Comparison of ENCODE assay signal across 11 mouse cellular contexts in the genomic region with DNA sequence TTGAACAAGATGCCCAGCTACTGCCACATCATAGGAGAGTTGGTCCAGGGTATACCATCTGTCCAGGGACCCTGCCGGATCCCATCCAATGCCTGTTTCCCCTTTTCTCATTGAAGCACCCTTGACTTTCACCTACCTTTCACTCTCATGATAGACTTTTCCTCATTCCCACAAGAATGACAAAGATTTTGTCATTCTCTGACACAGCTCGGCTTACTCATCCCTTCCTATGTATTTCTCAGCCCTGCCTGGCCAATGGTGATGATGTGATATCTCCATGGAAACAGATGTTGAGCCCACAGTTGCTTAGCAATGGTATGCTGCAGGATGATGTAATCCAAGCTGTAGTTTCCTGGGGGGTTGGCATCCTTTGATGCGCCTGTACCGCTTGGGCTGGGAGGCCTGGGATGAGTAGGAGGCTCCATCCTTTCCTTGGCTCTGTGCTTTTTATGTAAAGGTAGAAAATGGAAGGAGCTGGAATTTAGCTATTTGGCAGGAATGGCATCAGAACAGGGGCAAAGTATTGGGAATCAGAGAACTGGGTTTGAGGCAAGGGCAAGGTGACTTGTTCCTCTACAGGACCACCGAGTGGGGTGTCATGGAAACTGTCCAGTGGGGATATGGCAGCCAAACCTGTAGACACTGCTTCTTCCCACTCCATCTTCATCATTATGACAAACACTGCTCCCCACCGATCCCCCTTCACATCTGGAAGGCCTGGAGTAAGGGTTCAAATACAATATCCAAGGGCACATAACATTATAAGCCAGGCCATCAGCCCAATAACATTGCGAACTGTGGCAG.
A peak's percentile ranks its signal among the peaks of the same experiment; 100 is the strongest.
DNase-seq lines count a peak whose midpoint lies in the region; ATAC-seq lines count a peak whose summit lies in the region.
"Had no signal": no experiment of that assay in that cellular context is flagged by ENCODE, and none has a peak within 500 bp of the region (broad histone marks: within the 10 kb centered on the region; RNA-seq: fewer than 3 reads in every experiment).

No protein-coding gene starts in this region.

- peak; percentile 65 for DNase-seq in hindbrain, embryonic 14.5 days (ENCODE audit: low spot score)
- DNase-seq in hindbrain, embryonic 11.5 days (ENCODE audit: low spot score), result no peak
- DNase-seq in frontal cortex, postnatal 36 days (ENCODE audit: low spot score in 2 of 2), result peak; percentile 71 to 88
- peak; percentile 46 to 84 for DNase-seq in left cerebral cortex, postnatal 10 days (ENCODE audit: extremely low spot score in 1 of 2, low spot score in 2 of 2)
- DNase-seq in right cerebral cortex, postnatal 25 days, result peak; percentile 78
- DNase-seq in kidney, adult 18-20 months, result no peak
- DNase-seq in spleen, postnatal 4 days (ENCODE audit: low spot score in 2 of 2), result no peak
- DNase-seq in cerebellum, adult 11 months, result no peak
- DNase-seq: lung, postnatal 10 days had no signal

- no peak overlapping the region for H3K9ac ChIP-seq in hindbrain, embryonic 14.5 days
- no peak overlapping the region for H3K9ac ChIP-seq in hindbrain, embryonic 11.5 days (ENCODE audit: low read depth, low read length)
- H3K9ac ChIP-seq: kidney, embryonic 15.5 days had no signal

- intact Hi-C loops in left cerebral cortex, postnatal 10 days (cut with DNase I), result no loop called here

- peaks cover 11% of the 10 kb centered on the region for H3K4me1 ChIP-seq in hindbrain, embryonic 14.5 days (replicated peaks; ENCODE audit: control insufficient read depth, insufficient read depth, low read length)
- no peaks in the 10 kb centered on the region for H3K4me1 ChIP-seq in hindbrain, embryonic 11.5 days (replicated peaks; ENCODE audit: control insufficient read depth, insufficient read depth, low read length)

- H3K27ac ChIP-seq in hindbrain, embryonic 14.5 days, result peak overlapping the region; percentile 70
- H3K27ac ChIP-seq in hindbrain, embryonic 11.5 days (ENCODE audit: low read depth, low read length), result no peak overlapping the region
- H3K27ac ChIP-seq: kidney, embryonic 15.5 days had no signal

- WGBS in hindbrain, embryonic 14.5 days, result 68% methylated on average over 7 of the region's 7 CpGs
- 90% methylated on average over 7 of the region's 7 CpGs for WGBS in hindbrain, embryonic 11.5 days

- no peaks in the 10 kb centered on the region for H3K36me3 ChIP-seq in hindbrain, embryonic 14.5 days (replicated peaks; ENCODE audit: control insufficient read depth, insufficient read depth)
- no peaks in the 10 kb centered on the region for H3K36me3 ChIP-seq in hindbrain, embryonic 11.5 days (ENCODE audit: control insufficient read depth, insufficient read depth, low read length)
- H3K36me3 ChIP-seq: kidney, embryonic 15.5 days had no signal

- H3K9me3 ChIP-seq in hindbrain, embryonic 14.5 days (ENCODE audit: control insufficient read depth, low read length), result no peaks in the 10 kb centered on the region
- no peaks in the 10 kb centered on the region for H3K9me3 ChIP-seq in hindbrain, embryonic 11.5 days (ENCODE audit: control insufficient read depth, low read length)
- H3K9me3 ChIP-seq: kidney, embryonic 15.5 days had no signal

- no peak overlapping the region for H3K4me3 ChIP-seq in hindbrain, embryonic 14.5 days (replicated peaks; ENCODE audit: low read length)
- no peak overlapping the region for H3K4me3 ChIP-seq in hindbrain, embryonic 11.5 days (ENCODE audit: low read depth, low read length)
- H3K4me3 ChIP-seq: erythroblast, embryonic 14.5 days; kidney, embryonic 15.5 days had no signal

- H3K27me3 ChIP-seq in hindbrain, embryonic 14.5 days (ENCODE audit: control insufficient read depth, insufficient read depth, low read length), result no peaks in the 10 kb centered on the region
- no peaks in the 10 kb centered on the region for H3K27me3 ChIP-seq in hindbrain, embryonic 11.5 days (ENCODE audit: control insufficient read depth, insufficient read depth, low read length)

- ATAC-seq in hindbrain, embryonic 14.5 days (ENCODE audit: low FRiP score), result peak; percentile 86
- no peak for ATAC-seq in hindbrain, embryonic 11.5 days (ENCODE audit: low FRiP score)

- no peak overlapping the region for H3K4me2 ChIP-seq in hindbrain, embryonic 14.5 days (replicated peaks)
- no peak overlapping the region for H3K4me2 ChIP-seq in hindbrain, embryonic 11.5 days (replicated peaks; ENCODE audit: low read depth, low read length)
- H3K4me2 ChIP-seq: kidney, embryonic 15.5 days had no signal

Comparison
In these comparisons a context has a peak if more than half of its experiments do, and no peak if none do; other contexts are left out.
1. DNase-seq: peak in hindbrain, embryonic 14.5 days (single experiment), frontal cortex, postnatal 36 days (2 of 2), left cerebral cortex, postnatal 10 days (2 of 2) and right cerebral cortex, postnatal 25 days (single experiment); none in hindbrain, embryonic 11.5 days (single experiment), kidney, adult 18-20 months (single experiment), spleen, postnatal 4 days (0 of 2) and cerebellum, adult 11 months (single experiment).